Mouse (Mus musculus): ENCODE measurements around the gene Gpc6.

Gene Gpc6

GRCm38 (mm10) chr14:117841797-117842553 is 916.9 kb downstream of the Gpc6 start:
- DNase-seq (ENCODE audit: inconsistent age in 2 of 2, low spot score in 1 of 2), result peak; percentile 54 to 80

- DNase-seq (ENCODE audit: inconsistent age in 2 of 2, low spot score in 1 of 2), result no peak
Observed at GRCm38 (mm10) chr14:117849591-117850505, 924.7 kb downstream of the Gpc6 start.

- no peak for DNase-seq (ENCODE audit: inconsistent age in 2 of 2, low spot score in 1 of 2)
Observed at GRCm38 (mm10) chr14:117852266-117852665, 927.2 kb downstream of the Gpc6 start.

- no peak for DNase-seq (ENCODE audit: inconsistent age in 2 of 2, low spot score in 1 of 2)
Observed at GRCm38 (mm10) chr14:117852842-117853241, 927.7 kb downstream of the Gpc6 start.

- no peak for DNase-seq (ENCODE audit: inconsistent age in 2 of 2, low spot score in 1 of 2)
Observed at GRCm38 (mm10) chr14:117854498-117854897, 929.4 kb downstream of the Gpc6 start.

GRCm38 (mm10) chr14:117871268-117871667 is 946.2 kb downstream of the Gpc6 start:
- no peak for DNase-seq (ENCODE audit: inconsistent age in 2 of 2, low spot score in 1 of 2)

GRCm38 (mm10) chr14:117879313-117879712 is 954.2 kb downstream of the Gpc6 start:
- DNase-seq (ENCODE audit: inconsistent age in 2 of 2, low spot score in 1 of 2), result peak; percentile 13 to 44

- no peak for DNase-seq (ENCODE audit: inconsistent age in 2 of 2, low spot score in 1 of 2)
Observed at GRCm38 (mm10) chr14:117881112-117881511, 956.0 kb downstream of the Gpc6 start.

GRCm38 (mm10) chr14:117882222-117882621 is 957.1 kb downstream of the Gpc6 start:
- peak; percentile 27 to 79 for DNase-seq (ENCODE audit: inconsistent age in 2 of 2, low spot score in 1 of 2)

GRCm38 (mm10) chr14:117889653-117890052 is 964.5 kb downstream of the Gpc6 start:
- no peak for DNase-seq (ENCODE audit: inconsistent age in 2 of 2, low spot score in 1 of 2)

- no peak for DNase-seq (ENCODE audit: inconsistent age in 2 of 2, low spot score in 1 of 2)
Observed at GRCm38 (mm10) chr14:117891426-117891825, 966.3 kb downstream of the Gpc6 start.

- DNase-seq (ENCODE audit: inconsistent age in 2 of 2, low spot score in 1 of 2), result no peak
Observed at GRCm38 (mm10) chr14:117892026-117892425, 966.9 kb downstream of the Gpc6 start.

GRCm38 (mm10) chr14:117894869-117895538 is 969.9 kb downstream of the Gpc6 start:
- DNase-seq (ENCODE audit: inconsistent age in 2 of 2, low spot score in 1 of 2), result no peak

- DNase-seq (ENCODE audit: inconsistent age in 2 of 2, low spot score in 1 of 2), result no peak
Observed at GRCm38 (mm10) chr14:117895539-117895912, 970.4 kb downstream of the Gpc6 start.

- DNase-seq (ENCODE audit: inconsistent age in 2 of 2, low spot score in 1 of 2), result no peak
Observed at GRCm38 (mm10) chr14:117904300-117904699, 979.2 kb downstream of the Gpc6 start.

- no peak for DNase-seq (ENCODE audit: inconsistent age in 2 of 2, low spot score in 1 of 2)
Observed at GRCm38 (mm10) chr14:117905701-117906100, 980.6 kb downstream of the Gpc6 start.

GRCm38 (mm10) chr14:117906361-117906760 is 981.2 kb downstream of the Gpc6 start:
- DNase-seq (ENCODE audit: inconsistent age in 2 of 2, low spot score in 1 of 2), result no peak

GRCm38 (mm10) chr14:117908231-117908920 is 983.3 kb downstream of the Gpc6 start:
- no peak for DNase-seq (ENCODE audit: inconsistent age in 2 of 2, low spot score in 1 of 2)

- peak in 1 of 2 experiments; percentile 49 for DNase-seq (ENCODE audit: inconsistent age in 2 of 2, low spot score in 1 of 2)
Observed at GRCm38 (mm10) chr14:117909046-117909445, 983.9 kb downstream of the Gpc6 start.

GRCm38 (mm10) chr14:117910323-117910722 is 985.2 kb downstream of the Gpc6 start:
- peak in 1 of 2 experiments; percentile 38 for DNase-seq (ENCODE audit: inconsistent age in 2 of 2, low spot score in 1 of 2)
